Mouse (Mus musculus) heart, postnatal 10 days (tissue): ENCODE data around the gene Foxp1. TPM values are rescaled to one million over a fixed set of nuclear protein-coding genes. Genes with fewer than 3 reads are reported as not detected.

Source experiments
- DNase-seq, 2 experiments: peaks; one replicate each; pipeline ENCODE4 v3.0.0; 2021
- intact Hi-C: fragments of 180-260 bp; cut with DNase I; formaldehyde crosslinking; loops from one replicate; pipeline ENCODE4 v1.15.1; 2025
- total RNA-seq, 2 experiments: library from RNA; stranded (reverse); gene quantifications; 2 replicates each; pipeline ENCODE4 v1.2.3; 2021

The Foxp1 gene
- total RNA-seq, 2 experiments from 2014 or later: 52.4 to 60.6 TPM

- no peak for DNase-seq
- intact Hi-C loops: no loop called here
These were observed 119.6 kb downstream of the Foxp1 start for GRCm38 (mm10) chr6:99402941-99403340.

- intact Hi-C loops: no loop called here
- DNase-seq: no peak
These were observed 120.2 kb downstream of the Foxp1 start for GRCm38 (mm10) chr6:99402370-99402769.

GRCm38 (mm10) chr6:99401801-99402200, 120.7 kb downstream of the Foxp1 start:
- no peak for DNase-seq
- intact Hi-C loops: no loop called here

- intact Hi-C loops: no loop called here
These were observed 121.3 kb downstream of the Foxp1 start for GRCm38 (mm10) chr6:99401211-99401610.

GRCm38 (mm10) chr6:99395745-99396144, 126.8 kb downstream of the Foxp1 start:
- intact Hi-C loops: no loop called here
- DNase-seq: no peak

More at GRCm38 (mm10) chr6:99401211-99401610, 121.3 kb downstream of the Foxp1 start:
- no peak for DNase-seq

- DNase-seq: no peak
- intact Hi-C loops: no loop called here
These were observed 127.7 kb downstream of the Foxp1 start for GRCm38 (mm10) chr6:99394801-99395200.

GRCm38 (mm10) chr6:99392484-99392883, 130.0 kb downstream of the Foxp1 start:
- intact Hi-C loops: no loop called here
- DNase-seq: no peak

- intact Hi-C loops: loop anchor here (5.0 kb wide), 1 partner anchor 133 kb away; the partner anchor contains the start of gene Foxp1
- peak; percentile 40 to 41 for DNase-seq
These were observed 133.5 kb downstream of the Foxp1 start for GRCm38 (mm10) chr6:99388741-99389675.

GRCm38 (mm10) chr6:99388023-99388422, 134.5 kb downstream of the Foxp1 start:
- no peak for DNase-seq
- intact Hi-C loops: loop anchor here (5.0 kb wide), 1 partner anchor 134 kb away; the partner anchor contains the start of gene Foxp1

GRCm38 (mm10) chr6:99385059-99385604, 137.4 kb downstream of the Foxp1 start:
- intact Hi-C loops: loop anchor here (5.0 kb wide), 1 partner anchor 137 kb away; the partner anchor contains the start of gene Foxp1

GRCm38 (mm10) chr6:99383846-99384472, 138.6 kb downstream of the Foxp1 start:
- intact Hi-C loops: loop anchor here (5.0 kb wide), 1 partner anchor 357 kb away; no protein-coding TSS in a partner anchor
- DNase-seq: no peak

More at GRCm38 (mm10) chr6:99385059-99385604, 137.4 kb downstream of the Foxp1 start:
- peak; percentile 37 to 42 for DNase-seq

- DNase-seq: no peak
- intact Hi-C loops: loop anchor here (5.0 kb wide), 1 partner anchor 353 kb away; no protein-coding TSS in a partner anchor
These were observed 142.4 kb downstream of the Foxp1 start for GRCm38 (mm10) chr6:99380146-99380545.

GRCm38 (mm10) chr6:99378997-99379710, 143.4 kb downstream of the Foxp1 start:
- DNase-seq: peak; percentile 51 to 52
- intact Hi-C loops: no loop called here

- no peak for DNase-seq
- intact Hi-C loops: no loop called here
These were observed 144.8 kb downstream of the Foxp1 start for GRCm38 (mm10) chr6:99377716-99378115.

GRCm38 (mm10) chr6:99377131-99377530, 145.4 kb downstream of the Foxp1 start:
- DNase-seq: no peak
- intact Hi-C loops: no loop called here

- no peak for DNase-seq
- intact Hi-C loops: no loop called here
These were observed 145.8 kb downstream of the Foxp1 start for GRCm38 (mm10) chr6:99376721-99377120.

- DNase-seq: no peak
- intact Hi-C loops: no loop called here
These were observed 146.7 kb downstream of the Foxp1 start for GRCm38 (mm10) chr6:99375865-99376264.

- intact Hi-C loops: no loop called here
- no peak for DNase-seq
These were observed 147.1 kb downstream of the Foxp1 start for GRCm38 (mm10) chr6:99375376-99375775.

GRCm38 (mm10) chr6:99374448-99375271, 147.9 kb downstream of the Foxp1 start:
- peak; percentile 47 to 55 for DNase-seq
- intact Hi-C loops: no loop called here
